Mouse (Mus musculus): ENCODE measurements around the gene Adamtsl3. TPM values are rescaled to one million over a fixed set of nuclear protein-coding genes. Genes with fewer than 3 reads are reported as not detected.

The Adamtsl3 gene
- 2.5 and 4.8 TPM in 2 replicates for polyA plus RNA-seq (2012; rRNA removed; ENCODE audit: low replicate concordance)

GRCm38 (mm10) chr7:82335211-82336121 lies at the start of gene Adamtsl3:
Gene Adamtsl3 (plus strand): TSS chr7:82335694.

GRCm38 (mm10) chr7:82648353-82649080 lies 313.0 kb downstream of the Adamtsl3 start, which contains the start of the genes Saxo2 and Efl1:
Gene Saxo2 (minus strand): TSS chr7:82648528.
Gene Efl1 (plus strand): TSS chr7:82648614.

Other genes starting within 250 kb of the Adamtsl3 start
- 0.34 and 3.1 TPM in 2 replicates for gene Sh3gl3, start 161.9 kb upstream of the Adamtsl3 start, polyA plus RNA-seq (2012; rRNA removed; ENCODE audit: low replicate concordance)

Data from subcutaneous adipose tissue, adult 2 months (tissue).